Mouse (Mus musculus): Measurements from ENCODE around the gene Gpa33.

- TF ChIP-seq EP300 (IDR thresholded peaks at IDR 0.05; ENCODE audit: insufficient read depth, low read depth, low read length), result no peak
- no peak for TF ChIP-seq POLR2A (IDR thresholded peaks at IDR 0.05; ENCODE audit: insufficient read depth, low read length)
- TF ChIP-seq CTCF (IDR thresholded peaks at IDR 0.05; ENCODE audit: low read depth, low read length), result no peak
These were observed 19.4 kb downstream of the Gpa33 start for GRCm38 (mm10) chr1:166149441-166149840.

Data from ES-Bruce4 (cell line).